Mouse (Mus musculus): ENCODE measurements around the gene Gfm2. TPM values are rescaled to one million over a fixed set of nuclear protein-coding genes. Genes with fewer than 3 reads are reported as not detected.

Gene Gfm2
- total RNA-seq, 1 experiment: 70.6 TPM

GRCm38 (mm10) chr13:97193420-97193819, 55.7 kb downstream of the Gfm2 start:
- Histone ChIP-seq H3K4me3 (ENCODE audit: insufficient read depth in 1 of 2, low read depth in 1 of 2, low read length in 2 of 2, poor library complexity in 1 of 2, severe bottlenecking in 1 of 2) (no peak overlapping the region), H3K27ac (ENCODE audit: insufficient read depth, low read depth, low read length, poor library complexity, severe bottlenecking) (no peak overlapping the region), H3K4me1 (ENCODE audit: control insufficient read depth in 2 of 2, insufficient read depth in 2 of 2, low read length in 2 of 2, poor library complexity in 1 of 2) (peaks cover 2 to 20% of the 10 kb centered on the region in 2 experiments; a peak in 3 of 4 replicates), H3K9ac (ENCODE audit: insufficient read depth, low read depth, low read length, poor library complexity, severe bottlenecking) (no peak overlapping the region), H3K36me3 (ENCODE audit: control insufficient read depth, insufficient read depth, low read length, poor library complexity, severe bottlenecking) (peaks cover 12% of the 10 kb centered on the region), H3K9me3 (ENCODE audit: control insufficient read depth, insufficient read depth, low read depth, low read length) (no peaks in the 10 kb centered on the region)
- in situ Hi-C loops (cut with MboI; ENCODE audit: low sequenced_read_pairs in 2 of 2, unreplicated experiment in 2 of 2): no loop called here
- peak; percentile 75 for TF ChIP-seq ZNF384 (IDR thresholded peaks at IDR 0.05; ENCODE audit: low read depth, low read length)
- no peak for TF ChIP-seq ZC3H11A (IDR thresholded peaks at IDR 0.05; ENCODE audit: borderline replicate concordance, low read depth, low read length)
- no peak for DNase-seq (ENCODE audit: low read depth, low spot score)

GRCm38 (mm10) chr13:97196186-97196924, 58.6 kb downstream of the Gfm2 start:
- TF ChIP-seq ZNF384 (IDR thresholded peaks at IDR 0.05; ENCODE audit: low read depth, low read length) (no peak), HCFC1 (IDR thresholded peaks at IDR 0.05; ENCODE audit: borderline replicate concordance, insufficient read depth, low read length) (no peak), MAFK (IDR thresholded peaks at IDR 0.05; ENCODE audit: insufficient read depth, low read depth, low read length) (no peak)
- H3K4me3 ChIP-seq (ENCODE audit: insufficient read depth in 1 of 2, low read depth in 1 of 2, low read length in 2 of 2, poor library complexity in 1 of 2, severe bottlenecking in 1 of 2): peak overlapping the region; percentile 84 to 95; a peak in 3 of 4 replicates
- H3K4me1 ChIP-seq (ENCODE audit: control insufficient read depth in 2 of 2, insufficient read depth in 2 of 2, low read length in 2 of 2, poor library complexity in 1 of 2): peaks cover 2 to 25% of the 10 kb centered on the region in 2 experiments; a peak in 2 of 4 replicates
- in situ Hi-C loops (cut with MboI; ENCODE audit: low sequenced_read_pairs in 2 of 2, unreplicated experiment in 2 of 2): no loop called here
- H3K9me3 ChIP-seq (ENCODE audit: control insufficient read depth, insufficient read depth, low read depth, low read length): no peaks in the 10 kb centered on the region
- H3K9ac ChIP-seq (ENCODE audit: insufficient read depth, low read depth, low read length, poor library complexity, severe bottlenecking): peak overlapping the region; percentile 28; the same call in 1 of the 2 replicates
- no peak overlapping the region for H3K27ac ChIP-seq (ENCODE audit: insufficient read depth, low read depth, low read length, poor library complexity, severe bottlenecking)
- no peak for DNase-seq (ENCODE audit: low read depth, low spot score)
- H3K36me3 ChIP-seq (ENCODE audit: control insufficient read depth, insufficient read depth, low read length, poor library complexity, severe bottlenecking): peaks cover 5% of the 10 kb centered on the region; the same call in 1 of the 2 replicates

- H3K9me3 ChIP-seq (ENCODE audit: control insufficient read depth, insufficient read depth, low read depth, low read length): no peaks in the 10 kb centered on the region
- DNase-seq (ENCODE audit: low read depth, low spot score): no peak
- H3K4me3 ChIP-seq (ENCODE audit: insufficient read depth in 1 of 2, low read depth in 1 of 2, low read length in 2 of 2, poor library complexity in 1 of 2, severe bottlenecking in 1 of 2): peak overlapping the region; percentile 84 to 95; a peak in 3 of 4 replicates
- TF ChIP-seq ZNF384 (IDR thresholded peaks at IDR 0.05; ENCODE audit: low read depth, low read length) (no peak), HCFC1 (IDR thresholded peaks at IDR 0.05; ENCODE audit: borderline replicate concordance, insufficient read depth, low read length) (no peak), MAFK (IDR thresholded peaks at IDR 0.05; ENCODE audit: insufficient read depth, low read depth, low read length) (no peak), ZC3H11A (IDR thresholded peaks at IDR 0.05; ENCODE audit: borderline replicate concordance, low read depth, low read length) (no peak), CHD2 (IDR thresholded peaks at IDR 0.05; ENCODE audit: low read depth, low read length) (no peak)
- in situ Hi-C loops (cut with MboI; ENCODE audit: low sequenced_read_pairs in 2 of 2, unreplicated experiment in 2 of 2): no loop called here
- peaks cover 5% of the 10 kb centered on the region; the same call in 1 of the 2 replicates for H3K36me3 ChIP-seq (ENCODE audit: control insufficient read depth, insufficient read depth, low read length, poor library complexity, severe bottlenecking)
- no peak overlapping the region for H3K9ac ChIP-seq (ENCODE audit: insufficient read depth, low read depth, low read length, poor library complexity, severe bottlenecking)
- H3K4me1 ChIP-seq (ENCODE audit: control insufficient read depth in 2 of 2, insufficient read depth in 2 of 2, low read length in 2 of 2, poor library complexity in 1 of 2): peaks cover 2 to 22% of the 10 kb centered on the region in 2 experiments; a peak in 2 of 4 replicates
- no peak overlapping the region for H3K27ac ChIP-seq (ENCODE audit: insufficient read depth, low read depth, low read length, poor library complexity, severe bottlenecking)
Measured at GRCm38 (mm10) chr13:97196925-97197218, 59.1 kb downstream of the Gfm2 start.

- Histone ChIP-seq H3K9me3 (ENCODE audit: control insufficient read depth, insufficient read depth, low read depth, low read length) (no peaks in the 10 kb centered on the region), H3K36me3 (ENCODE audit: control insufficient read depth, insufficient read depth, low read length, poor library complexity, severe bottlenecking) (peaks cover 2% of the 10 kb centered on the region; the same call in 1 of the 2 replicates), H3K4me1 (ENCODE audit: control insufficient read depth in 2 of 2, insufficient read depth in 2 of 2, low read length in 2 of 2, poor library complexity in 1 of 2) (peaks cover 2 to 20% of the 10 kb centered on the region in 2 experiments; a peak in 2 of 4 replicates), H3K4me3 (ENCODE audit: insufficient read depth in 1 of 2, low read depth in 1 of 2, low read length in 2 of 2, poor library complexity in 1 of 2, severe bottlenecking in 1 of 2) (peak within 1 kb of the TSS; percentile 84 to 95), H3K9ac (ENCODE audit: insufficient read depth, low read depth, low read length, poor library complexity, severe bottlenecking) (peak within 1 kb of the TSS; percentile 87), H3K27ac (ENCODE audit: insufficient read depth, low read depth, low read length, poor library complexity, severe bottlenecking) (peak within 1 kb of the TSS; percentile 81)
- in situ Hi-C loops (cut with MboI; ENCODE audit: low sequenced_read_pairs in 2 of 2, unreplicated experiment in 2 of 2): no loop called here
- peak; percentile 86 for DNase-seq (ENCODE audit: low read depth, low spot score)
- TF ChIP-seq CHD2 (IDR thresholded peaks at IDR 0.05; ENCODE audit: low read depth, low read length) (no peak), HCFC1 (IDR thresholded peaks at IDR 0.05; ENCODE audit: borderline replicate concordance, insufficient read depth, low read length) (no peak), ZNF384 (IDR thresholded peaks at IDR 0.05; ENCODE audit: low read depth, low read length) (no peak), ZC3H11A (IDR thresholded peaks at IDR 0.05; ENCODE audit: borderline replicate concordance, low read depth, low read length) (no peak), MAFK (IDR thresholded peaks at IDR 0.05; ENCODE audit: insufficient read depth, low read depth, low read length) (no peak)
Measured at GRCm38 (mm10) chr13:97197932-97198562, 60.3 kb downstream of the Gfm2 start, which contains the start of gene Hexb. TSS of gene Hexb (minus strand) at chr13:97198357.
